Mouse (Mus musculus) intestine, embryonic 15.5 days (tissue): ENCODE data around the gene Tbc1d2b. TPM values are rescaled to one million over a fixed set of nuclear protein-coding genes. Genes with fewer than 3 reads are reported as not detected.

Experiments
- ATAC-seq: fragments of 200-750 bp; cut with Nextera tagmentation; 2 replicates; pipeline ENCODE4 v1.8.0; 2017; ENCODE audit warnings: moderate TSS enrichment, moderate library complexity
- H3K27ac ChIP-seq: fragments of 300-500 bp; sonication (generic); 2 replicates; pipeline ENCODE4 v1.5.1; 2015; ENCODE audit warnings: mild to moderate bottlenecking, inconsistent platforms
- H3K27me3 ChIP-seq: fragments of 300-500 bp; sonication (generic); replicated peaks from 2 replicates; pipeline ENCODE4 v1.6.1; 2015; ENCODE audit warnings: inconsistent platforms
- H3K36me3 ChIP-seq: fragments of 300-500 bp; sonication (generic); 2 replicates; pipeline ENCODE4 v1.6.1; 2015; ENCODE audit warnings: inconsistent platforms
- H3K4me1 ChIP-seq: fragments of 300-500 bp; sonication (generic); replicated peaks from 2 replicates; pipeline ENCODE4 v1.6.1; 2015; ENCODE audit warnings: inconsistent platforms
- H3K4me2 ChIP-seq: fragments of 300-500 bp; sonication (generic); replicated peaks from 2 replicates; pipeline ENCODE4 v1.6.1; 2015; ENCODE audit warnings: mild to moderate bottlenecking, inconsistent platforms
- H3K4me3 ChIP-seq: fragments of 300-500 bp; sonication (generic); replicated peaks from 2 replicates; pipeline ENCODE4 v1.5.1; 2015; ENCODE audit warnings: inconsistent platforms
- H3K9ac ChIP-seq: fragments of 300-500 bp; sonication (generic); 2 replicates; pipeline ENCODE4 v1.6.1; 2015; ENCODE audit warnings: inconsistent platforms
- H3K9me3 ChIP-seq: fragments of 300-500 bp; sonication (generic); 2 replicates; pipeline ENCODE4 v1.6.1; 2016; ENCODE audit warnings: inconsistent platforms
- WGBS: fragments of 180-500 bp; shearing (Covaris S2); methylation state at CpG from one replicate; pipeline ENCODE4 v1.1.7; 2015; 5-methylcytosine and 5-hydroxymethylcytosine counted together
- polyA plus RNA-seq: library from polyadenylated mRNA; unstranded; fragments of >200 nt; fragmentation: Nextera tagmentation; extraction: Ambion mirVana; gene quantifications from 2 replicates; pipeline ENCODE4 v1.2.1, GENCODE M21; 2015

Tbc1d2b gene
- polyA plus RNA-seq, 1 experiment from 2014 or later: 14.9 TPM

DNA sequence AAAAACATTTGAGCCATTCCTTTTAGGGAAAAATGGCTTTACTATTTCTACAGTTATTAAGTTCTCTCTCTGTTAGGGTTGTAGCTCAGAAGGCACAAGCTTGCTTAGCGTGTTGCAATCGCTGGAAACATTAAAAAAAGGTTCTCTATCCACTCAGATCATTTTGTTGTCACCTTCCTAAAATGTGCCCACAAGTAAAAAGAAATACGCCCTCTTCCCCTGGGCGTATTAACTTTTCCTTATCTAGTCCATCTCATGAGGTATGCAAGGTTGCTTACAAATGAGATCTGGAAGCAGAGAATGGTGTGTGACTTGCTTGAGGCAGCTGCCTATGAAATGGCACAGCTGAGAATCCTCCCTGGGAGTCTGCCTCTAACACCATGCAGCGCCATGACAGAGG lies 33.8 kb downstream of the Tbc1d2b start:
- H3K4me3 ChIP-seq: no peak overlapping the region
- no peaks in the 10 kb centered on the region; the same call in 1 of the 2 replicates for H3K36me3 ChIP-seq
- no peaks in the 10 kb centered on the region for H3K9me3 ChIP-seq
- no peak overlapping the region for H3K4me2 ChIP-seq
- H3K27me3 ChIP-seq: no peaks in the 10 kb centered on the region
- H3K4me1 ChIP-seq: no peaks in the 10 kb centered on the region
- whole genome bisulfite sequencing: 92% methylated on average over 5 of the region's 5 CpGs
- H3K27ac ChIP-seq: no peak overlapping the region
- no peak overlapping the region for H3K9ac ChIP-seq
- ATAC-seq: no peak

DNA sequence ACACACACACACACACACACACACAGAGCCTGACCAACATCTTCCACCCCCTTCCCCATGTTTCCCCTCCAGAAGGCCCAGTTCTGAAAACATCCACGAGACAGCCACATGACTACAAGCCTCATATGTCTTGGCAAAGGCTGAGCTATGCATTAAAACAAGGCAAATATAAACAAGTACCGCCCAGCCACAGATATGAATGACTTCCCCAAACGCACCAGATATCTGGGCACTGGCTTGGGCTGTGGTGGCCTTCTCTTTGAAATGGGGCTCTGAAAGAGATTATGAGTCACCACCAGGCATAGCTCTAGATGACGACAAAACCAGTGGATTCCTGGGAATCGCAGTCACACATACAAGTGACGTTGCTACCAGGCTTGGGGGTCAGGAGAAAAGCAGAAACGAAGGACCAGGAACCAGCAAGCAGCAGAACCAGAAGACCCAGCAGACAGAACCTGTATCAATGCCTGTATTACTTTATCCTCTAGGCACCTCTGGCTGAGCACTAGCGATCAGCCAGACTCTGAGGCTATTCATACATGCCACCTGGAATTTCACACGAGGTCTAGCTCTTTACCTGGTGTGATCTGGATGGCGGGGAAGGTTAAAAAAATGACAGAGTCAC lies 35.2 kb downstream of the Tbc1d2b start:
- no peak overlapping the region for H3K4me2 ChIP-seq
- H3K27me3 ChIP-seq: no peaks in the 10 kb centered on the region
- 66% methylated on average over 10 of the region's 10 CpGs for WGBS
- ATAC-seq: no peak
- H3K9me3 ChIP-seq: no peaks in the 10 kb centered on the region
- H3K4me3 ChIP-seq: no peak overlapping the region
- H3K36me3 ChIP-seq: no peaks in the 10 kb centered on the region; the same call in 1 of the 2 replicates
- no peak overlapping the region for H3K27ac ChIP-seq
- H3K4me1 ChIP-seq: no peaks in the 10 kb centered on the region
- H3K9ac ChIP-seq: no peak overlapping the region

DNA sequence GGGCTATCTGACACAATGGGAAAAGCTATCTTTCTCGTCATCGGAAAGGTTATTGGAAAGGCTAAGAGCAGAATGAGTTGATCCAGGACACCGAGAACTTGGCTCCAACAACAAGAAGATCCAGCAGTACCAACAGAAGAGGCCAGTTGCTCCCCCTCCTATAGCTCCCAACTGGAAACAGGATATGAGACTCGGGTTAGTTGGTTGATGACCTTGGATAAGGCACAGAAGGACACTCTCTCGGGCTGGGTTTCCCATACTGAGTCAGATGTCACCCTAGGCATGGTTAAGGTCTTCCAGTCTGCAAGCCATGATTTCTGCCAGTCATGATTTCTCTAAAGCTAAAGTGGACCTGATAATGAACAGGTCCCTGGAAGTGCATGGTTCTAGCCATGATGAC lies 35.8 kb downstream of the Tbc1d2b start:
- Histone ChIP-seq H3K27ac (no peak overlapping the region), H3K4me2 (no peak overlapping the region), H3K9me3 (no peaks in the 10 kb centered on the region), H3K36me3 (no peaks in the 10 kb centered on the region; the same call in 1 of the 2 replicates), H3K4me1 (no peaks in the 10 kb centered on the region), H3K27me3 (no peaks in the 10 kb centered on the region), H3K9ac (no peak overlapping the region), H3K4me3 (no peak overlapping the region)
- no peak for ATAC-seq
- 88% methylated on average over 5 of the region's 5 CpGs for WGBS

DNA sequence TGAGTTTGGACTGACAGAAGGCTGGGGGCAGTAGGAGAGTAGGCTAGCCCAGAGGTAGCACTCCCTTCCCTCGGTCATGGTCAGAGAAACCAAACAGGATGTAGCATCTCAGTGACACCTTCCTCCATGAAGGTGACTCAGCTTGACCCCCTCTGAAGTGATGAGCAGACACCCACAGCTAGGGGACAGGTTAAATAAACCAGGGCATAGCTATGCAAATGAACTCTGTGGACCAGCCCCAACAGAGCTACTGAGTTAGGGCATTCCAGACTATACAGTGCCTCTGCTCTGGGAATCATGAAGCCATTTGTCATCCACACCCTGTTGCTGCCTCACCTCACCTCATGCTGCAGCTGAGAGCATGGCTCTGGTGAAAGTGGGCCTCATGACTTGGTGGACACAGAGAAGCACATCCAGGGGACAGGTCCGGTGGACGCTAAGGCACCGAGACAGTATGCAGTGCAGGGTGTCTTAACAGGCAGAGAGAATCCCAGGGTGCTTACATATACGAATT lies 36.6 kb downstream of the Tbc1d2b start:
- Histone ChIP-seq H3K9ac (no peak overlapping the region), H3K36me3 (no peaks in the 10 kb centered on the region; the same call in 1 of the 2 replicates), H3K27ac (no peak overlapping the region), H3K27me3 (no peaks in the 10 kb centered on the region), H3K4me2 (no peak overlapping the region), H3K4me1 (no peaks in the 10 kb centered on the region), H3K9me3 (no peaks in the 10 kb centered on the region), H3K4me3 (no peak overlapping the region)
- no peak for ATAC-seq
- 92% methylated on average over 5 of the region's 5 CpGs for WGBS

DNA sequence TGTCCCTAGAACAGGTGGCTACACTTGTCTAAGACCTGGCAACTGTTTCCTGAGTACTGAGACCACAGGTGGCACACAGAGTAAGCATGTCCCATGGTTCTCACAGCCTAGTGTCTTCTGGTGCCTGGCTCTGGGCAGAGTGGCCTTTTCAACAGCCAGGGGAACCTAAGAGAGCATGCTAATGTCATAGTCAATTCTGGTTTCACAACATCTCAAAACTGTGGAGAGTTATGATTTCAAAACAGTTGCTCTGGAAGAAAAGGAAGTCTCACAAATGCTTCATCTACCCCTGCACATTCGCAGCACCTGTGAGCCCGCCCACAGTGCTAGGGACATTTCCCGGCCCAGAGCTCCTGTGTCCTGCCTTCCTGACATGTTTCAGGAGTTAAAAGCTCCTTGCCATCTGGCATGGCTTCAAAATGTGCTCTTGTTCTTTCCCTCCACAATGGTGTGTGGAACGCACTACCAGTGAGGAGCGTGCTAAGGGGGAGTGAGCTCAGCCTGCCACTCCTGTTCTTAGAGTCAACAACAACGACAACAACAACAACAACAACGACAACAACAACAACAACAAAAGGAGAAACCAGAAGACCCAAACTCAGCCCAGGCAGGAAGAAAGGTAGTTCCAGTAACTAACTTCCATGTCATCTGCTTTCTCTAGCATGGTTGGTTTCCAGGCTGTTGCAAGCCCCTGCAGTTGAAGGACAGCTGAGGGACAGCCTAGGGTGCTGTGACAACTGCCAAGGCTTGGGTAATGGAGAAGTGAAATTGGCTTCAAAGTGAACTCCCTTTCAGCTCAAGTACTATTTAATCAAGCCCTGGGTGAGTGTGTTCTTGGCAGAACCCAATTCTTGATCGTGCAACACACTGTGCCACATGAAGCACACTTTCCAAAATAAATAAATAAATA lies 37.6 kb downstream of the Tbc1d2b start:
- WGBS: 83% methylated on average over 8 of the region's 8 CpGs
- no peaks in the 10 kb centered on the region for H3K4me1 ChIP-seq
- no peak overlapping the region for H3K4me3 ChIP-seq
- ATAC-seq: no peak; the same call in 1 of the 2 replicates
- no peak overlapping the region for H3K27ac ChIP-seq
- H3K9ac ChIP-seq: no peak overlapping the region
- H3K36me3 ChIP-seq: peaks cover 3% of the 10 kb centered on the region
- H3K27me3 ChIP-seq: no peaks in the 10 kb centered on the region
- no peaks in the 10 kb centered on the region for H3K9me3 ChIP-seq
- H3K4me2 ChIP-seq: no peak overlapping the region

DNA sequence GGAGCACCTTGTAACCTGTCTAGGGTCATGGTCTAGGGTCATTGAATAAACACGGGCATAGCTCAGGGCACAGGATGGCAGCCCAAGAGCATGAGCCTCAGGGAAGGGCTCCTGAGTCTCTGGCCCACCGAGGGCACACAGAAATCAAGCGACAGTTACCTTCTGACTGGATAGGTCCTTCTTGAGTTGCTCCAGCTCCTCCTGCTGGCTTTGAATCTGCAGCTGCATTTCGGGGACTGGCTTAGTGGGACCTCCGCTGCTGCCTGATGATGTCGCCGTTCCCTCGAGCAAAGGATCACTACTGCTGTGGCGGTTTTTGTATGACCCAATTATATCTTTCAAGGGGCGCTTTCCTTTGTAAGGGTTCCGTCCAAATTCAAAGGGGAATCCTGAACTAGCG lies 43.4 kb downstream of the Tbc1d2b start:
- H3K4me2 ChIP-seq: no peak overlapping the region
- no peaks in the 10 kb centered on the region for H3K9me3 ChIP-seq
- H3K36me3 ChIP-seq: peaks cover 13% of the 10 kb centered on the region
- H3K9ac ChIP-seq: no peak overlapping the region
- H3K4me3 ChIP-seq: no peak overlapping the region
- H3K27ac ChIP-seq: no peak overlapping the region
- no peaks in the 10 kb centered on the region for H3K4me1 ChIP-seq
- ATAC-seq: no peak
- 83% methylated on average over 12 of the region's 12 CpGs for WGBS
- no peaks in the 10 kb centered on the region for H3K27me3 ChIP-seq

DNA sequence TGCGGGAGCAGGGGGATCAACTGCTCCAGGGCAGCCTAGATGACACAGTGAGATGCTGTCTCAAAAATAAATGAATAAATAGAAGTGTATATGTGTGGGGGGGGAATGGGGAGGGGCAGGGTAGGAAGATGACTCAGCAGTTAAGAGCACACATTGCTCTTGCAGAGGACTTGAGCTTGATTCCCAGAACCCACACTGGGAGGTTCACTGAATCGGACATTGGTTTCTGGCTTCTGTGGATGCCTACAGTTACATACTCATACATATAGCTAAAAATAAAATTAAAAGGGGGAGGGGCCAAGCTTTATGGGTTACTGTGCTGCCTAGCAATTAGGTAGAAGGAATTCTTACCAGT lies 43.9 kb downstream of the Tbc1d2b start:
- 0 out of 2 replicates have a peak, but pooled peaks have one; percentile 10 for ATAC-seq
- H3K36me3 ChIP-seq: peaks cover 13% of the 10 kb centered on the region

DNA sequence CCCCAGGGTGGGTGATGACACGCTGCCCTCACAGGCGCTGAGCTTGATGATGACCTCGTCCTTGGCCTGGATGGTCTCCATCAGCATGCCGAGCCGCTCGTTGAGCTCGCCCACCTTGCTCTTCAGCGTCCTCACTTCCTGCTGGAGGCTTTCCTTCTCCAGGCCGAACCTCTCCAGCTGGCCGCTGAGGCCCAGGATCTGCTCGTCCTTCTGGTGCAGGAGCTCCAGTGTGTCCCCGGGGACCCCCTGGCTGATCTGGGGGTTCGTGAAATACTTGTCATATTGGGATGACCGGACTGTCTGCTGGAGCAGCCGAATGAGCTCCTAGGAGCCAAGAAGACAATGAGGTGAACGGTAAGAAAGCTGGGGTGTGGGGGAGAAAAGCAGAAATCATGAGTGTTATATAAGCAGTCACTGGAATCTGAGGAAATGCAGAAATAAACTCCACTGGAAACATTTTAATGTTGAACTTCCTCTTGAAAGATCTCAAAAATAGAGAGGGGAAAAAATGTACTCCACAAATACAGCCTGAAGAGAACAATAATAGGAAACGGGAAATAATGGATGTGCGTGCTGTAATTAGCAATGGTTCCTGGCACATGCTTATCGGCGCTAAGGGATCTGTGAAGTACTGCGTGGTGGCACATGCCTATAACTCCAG lies 44.4 kb downstream of the Tbc1d2b start:
- H3K9me3 ChIP-seq: no peaks in the 10 kb centered on the region
- 80% methylated on average over 21 of the region's 21 CpGs for WGBS
- no peak overlapping the region for H3K9ac ChIP-seq
- no peaks in the 10 kb centered on the region for H3K4me1 ChIP-seq
- H3K27ac ChIP-seq: no peak overlapping the region
- no peak overlapping the region for H3K4me3 ChIP-seq
- H3K27me3 ChIP-seq: no peaks in the 10 kb centered on the region
- peaks cover 13% of the 10 kb centered on the region for H3K36me3 ChIP-seq
- no peak for ATAC-seq
- no peak overlapping the region for H3K4me2 ChIP-seq

More for the DNA sequence above, 43.9 kb downstream of the Tbc1d2b start:
- H3K4me3 ChIP-seq: no peak overlapping the region
- no peak overlapping the region for H3K4me2 ChIP-seq
- no peak overlapping the region for H3K27ac ChIP-seq
- no peaks in the 10 kb centered on the region for H3K4me1 ChIP-seq
- H3K9ac ChIP-seq: no peak overlapping the region
- H3K27me3 ChIP-seq: no peaks in the 10 kb centered on the region
- 80% methylated on average over 2 of the region's 2 CpGs for WGBS
- no peaks in the 10 kb centered on the region for H3K9me3 ChIP-seq

DNA sequence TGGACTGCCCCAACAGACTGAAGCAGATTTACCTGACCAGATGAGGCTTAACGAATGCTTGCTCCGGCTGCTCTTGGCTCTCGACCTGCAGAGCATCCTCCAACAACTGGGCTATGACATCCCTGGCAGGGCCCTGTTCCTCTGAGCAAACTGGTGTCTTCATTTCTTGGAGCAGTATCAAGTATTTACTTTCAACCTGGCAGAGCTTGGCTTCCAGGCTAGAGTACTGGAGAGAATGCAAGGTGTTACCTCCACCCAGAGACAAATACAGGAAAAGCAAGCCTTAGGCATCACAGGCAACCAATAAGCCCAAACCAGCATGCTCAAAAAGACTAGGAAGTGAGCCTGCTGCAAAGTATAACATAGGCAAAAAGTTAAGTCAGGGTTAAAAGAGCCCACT lies 48.3 kb downstream of the Tbc1d2b start:
- Histone ChIP-seq H3K4me2 (no peak overlapping the region), H3K9me3 (no peaks in the 10 kb centered on the region), H3K4me1 (no peaks in the 10 kb centered on the region), H3K27ac (no peak overlapping the region), H3K4me3 (no peak overlapping the region), H3K9ac (no peak overlapping the region), H3K36me3 (peaks cover 24% of the 10 kb centered on the region), H3K27me3 (no peaks in the 10 kb centered on the region)
- ATAC-seq: no peak
- 90% methylated on average over 3 of the region's 3 CpGs for WGBS

DNA sequence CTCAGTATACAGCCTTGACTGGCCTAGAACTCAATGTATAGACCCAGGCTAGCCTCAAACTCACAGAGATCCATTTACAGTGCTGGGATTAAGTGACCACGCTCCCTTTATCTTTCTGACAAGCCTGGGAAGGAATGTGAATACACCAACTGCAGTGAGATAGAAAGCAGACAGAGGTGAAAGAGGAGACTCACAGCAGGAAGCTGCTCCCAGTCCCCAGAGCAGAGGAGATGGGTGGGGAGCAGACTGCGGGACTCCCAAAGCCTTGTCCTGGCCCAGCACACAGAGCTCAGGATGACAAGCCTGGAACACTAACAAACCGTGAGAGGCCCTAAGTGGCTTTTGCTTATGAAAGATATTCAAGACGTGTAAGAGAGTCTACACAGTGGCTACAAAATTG lies 53.1 kb downstream of the Tbc1d2b start:
- 57% methylated on average over 4 of the region's 4 CpGs for WGBS
- no peaks in the 10 kb centered on the region for H3K4me1 ChIP-seq
- no peak overlapping the region for H3K27ac ChIP-seq
- no peaks in the 10 kb centered on the region for H3K9me3 ChIP-seq
- no peak overlapping the region for H3K4me2 ChIP-seq
- no peak for ATAC-seq
- H3K9ac ChIP-seq: no peak overlapping the region
- H3K27me3 ChIP-seq: no peaks in the 10 kb centered on the region
- H3K4me3 ChIP-seq: no peak overlapping the region
- peaks cover 18% of the 10 kb centered on the region for H3K36me3 ChIP-seq

DNA sequence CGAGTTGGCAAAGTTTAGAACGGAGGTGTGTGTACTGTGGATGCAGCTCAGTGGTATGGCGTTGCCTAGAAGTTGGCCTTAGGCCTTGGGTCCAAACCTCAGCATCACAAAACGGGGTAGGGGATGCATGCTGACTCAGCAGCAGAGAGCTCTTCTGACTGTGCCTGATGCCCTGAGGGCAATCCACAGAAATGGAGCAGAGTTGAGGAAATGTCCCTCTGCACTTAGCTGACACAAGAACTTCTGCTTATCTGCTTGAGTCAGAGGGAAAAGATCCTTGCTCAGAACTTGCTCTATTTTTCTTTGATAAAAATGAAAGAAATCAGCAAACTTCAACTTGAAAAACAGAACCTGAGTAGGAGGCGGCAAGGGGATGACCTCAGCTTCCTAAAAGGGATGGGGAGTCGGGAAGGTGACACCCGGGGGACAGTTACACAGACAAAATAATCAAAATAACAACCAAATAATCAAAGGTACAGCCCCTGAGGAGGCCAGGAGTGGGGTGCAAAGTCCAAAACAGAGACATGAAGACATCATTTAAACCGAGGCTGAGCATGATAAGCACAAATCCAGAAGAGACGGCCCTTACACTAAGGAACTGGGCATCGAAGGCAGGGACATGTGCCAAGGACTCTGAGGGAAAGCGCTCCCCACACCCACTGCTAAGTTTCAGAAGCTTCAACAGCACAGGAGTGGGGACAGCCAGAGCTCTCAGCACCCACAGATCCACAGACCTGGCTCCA lies 54.2 kb downstream of the Tbc1d2b start:
- no peak overlapping the region for H3K27ac ChIP-seq
- H3K4me2 ChIP-seq: no peak overlapping the region
- WGBS: 80% methylated on average over 11 of the region's 11 CpGs
- ATAC-seq: peak; percentile 41
- H3K9me3 ChIP-seq: no peaks in the 10 kb centered on the region
- H3K9ac ChIP-seq: no peak overlapping the region
- H3K4me1 ChIP-seq: no peaks in the 10 kb centered on the region
- H3K36me3 ChIP-seq: peaks cover 17% of the 10 kb centered on the region
- H3K27me3 ChIP-seq: no peaks in the 10 kb centered on the region
- H3K4me3 ChIP-seq: no peak overlapping the region

DNA sequence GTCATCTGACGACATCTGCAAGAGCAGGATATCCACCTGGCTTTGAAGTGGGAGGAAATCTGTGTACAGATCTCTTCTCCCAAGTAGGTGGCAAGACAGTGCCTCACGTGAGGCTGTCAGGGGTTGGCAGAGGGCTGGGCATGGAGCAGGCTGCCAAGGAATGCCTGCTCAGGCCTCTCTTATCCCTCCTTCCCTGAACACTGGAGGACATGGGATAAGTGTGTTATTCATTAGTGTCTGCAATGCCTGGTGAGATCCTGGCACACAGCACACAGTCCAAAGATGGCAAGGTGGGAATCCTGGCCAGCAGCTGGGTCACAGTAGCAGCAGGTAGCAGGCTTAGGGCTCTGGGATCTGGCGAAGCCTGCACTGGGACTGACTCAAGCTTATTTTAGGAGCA lies 57.5 kb downstream of the Tbc1d2b start:
- Histone ChIP-seq H3K9ac (no peak overlapping the region), H3K27ac (no peak overlapping the region), H3K4me2 (no peak overlapping the region), H3K9me3 (no peaks in the 10 kb centered on the region), H3K4me1 (no peaks in the 10 kb centered on the region), H3K4me3 (no peak overlapping the region), H3K36me3 (0 out of 2 replicates have a peak, but pooled peaks cover 5% of the 10 kb centered on the region), H3K27me3 (no peaks in the 10 kb centered on the region)
- ATAC-seq: no peak
- 86% methylated on average over 3 of the region's 3 CpGs for WGBS
